Mouse (Mus musculus) midbrain, embryonic 15.5 days (tissue): Measurements from ENCODE around the gene Slc25a11. TPM values are rescaled to one million over a fixed set of nuclear protein-coding genes. Genes with fewer than 3 reads are reported as not detected.

Experiments
- ATAC-seq: fragments of 200-750 bp; cut with Nextera tagmentation; replicated peaks from 2 replicates; pipeline ENCODE4 v1.8.0; 2017; ENCODE audit warnings: moderate TSS enrichment
- H3K27ac ChIP-seq: fragments of 300-500 bp; sonication (generic); 2 replicates; pipeline ENCODE4 v1.5.1; 2015; ENCODE audit warnings: mild to moderate bottlenecking, inconsistent platforms
- H3K27me3 ChIP-seq: fragments of 300-500 bp; sonication (generic); replicated peaks from 2 replicates; pipeline ENCODE4 v1.6.1; 2015; ENCODE audit warnings: inconsistent platforms
- H3K36me3 ChIP-seq: fragments of 300-500 bp; sonication (generic); replicated peaks from 2 replicates; pipeline ENCODE4 v1.6.1; 2015; ENCODE audit warnings: inconsistent platforms
- H3K4me1 ChIP-seq: fragments of 300-500 bp; sonication (generic); 2 replicates; pipeline ENCODE4 v1.6.1; 2015; ENCODE audit warnings: inconsistent platforms
- H3K4me2 ChIP-seq: fragments of 300-500 bp; sonication (generic); 2 replicates; pipeline ENCODE4 v1.6.1; 2015; ENCODE audit warnings: inconsistent platforms, mild to moderate bottlenecking, moderate library complexity
- H3K4me3 ChIP-seq: fragments of 300-500 bp; sonication (generic); 2 replicates; pipeline ENCODE4 v1.5.1; 2015; ENCODE audit warnings: mild to moderate bottlenecking, inconsistent platforms
- H3K9ac ChIP-seq: fragments of 300-500 bp; sonication (generic); 2 replicates; pipeline ENCODE4 v1.6.1; 2015; ENCODE audit warnings: mild to moderate bottlenecking, inconsistent platforms
- H3K9me3 ChIP-seq: fragments of 300-500 bp; sonication (generic); 2 replicates; pipeline ENCODE4 v1.6.1; 2016; ENCODE audit warnings: inconsistent platforms
- WGBS: fragments of 180-500 bp; shearing (Covaris S2); methylation state at CpG from one replicate; pipeline ENCODE4 v1.1.7; 2015; ENCODE audit warnings: mixed read lengths; 5-methylcytosine and 5-hydroxymethylcytosine counted together
- polyA plus RNA-seq: library from polyadenylated mRNA; unstranded; fragments of >200 nt; fragmentation: Nextera tagmentation; extraction: Ambion mirVana; gene quantifications from 2 replicates; pipeline ENCODE4 v1.2.1, GENCODE M21; 2015

The Slc25a11 gene
- polyA plus RNA-seq, 1 experiment from 2014 or later = 180 TPM

DNA sequence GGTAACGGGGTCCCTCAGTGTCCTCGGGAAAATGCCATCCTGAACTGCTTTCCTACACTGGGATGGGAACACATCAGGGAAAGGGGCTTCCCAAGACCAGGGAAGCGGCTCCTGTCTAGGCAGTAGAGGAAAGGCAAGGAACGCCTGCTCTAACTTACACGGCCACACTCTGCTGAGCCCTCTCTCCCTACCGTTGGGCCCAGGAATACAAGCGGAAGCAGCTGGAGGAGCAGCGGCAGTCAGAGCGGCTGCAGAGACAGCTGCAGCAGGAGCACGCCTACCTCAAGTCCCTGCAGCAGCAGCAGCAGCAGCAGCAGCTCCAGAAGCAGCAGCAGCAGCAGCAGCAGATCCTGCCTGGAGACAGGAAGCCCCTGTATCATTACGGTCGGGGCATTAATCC, 40.6 kb downstream of the Slc25a11 start:
- ATAC-seq = no peak
- Histone ChIP-seq H3K9ac (no peak overlapping the region), H3K4me1 (no peaks in the 10 kb centered on the region), H3K27me3 (no peaks in the 10 kb centered on the region), H3K9me3 (no peaks in the 10 kb centered on the region), H3K4me2 (no peak overlapping the region), H3K27ac (no peak overlapping the region), H3K36me3 (peaks cover 59% of the 10 kb centered on the region), H3K4me3 (no peak overlapping the region)
- 79% methylated on average over 12 of the region's 12 CpGs for WGBS

- Histone ChIP-seq H3K4me1 (no peaks in the 10 kb centered on the region), H3K4me3 (no peak overlapping the region), H3K27me3 (no peaks in the 10 kb centered on the region), H3K4me2 (no peak overlapping the region), H3K9me3 (no peaks in the 10 kb centered on the region), H3K27ac (no peak overlapping the region), H3K36me3 (peaks cover 53% of the 10 kb centered on the region), H3K9ac (no peak overlapping the region)
- 0 out of 2 replicates have a peak, but pooled peaks have one; percentile 20 for ATAC-seq
- 57% methylated on average over 14 of the region's 14 CpGs for WGBS
These were observed 42.2 kb downstream of the Slc25a11 start for GRCm38 (mm10) chr11:70605024-70605566.

DNA sequence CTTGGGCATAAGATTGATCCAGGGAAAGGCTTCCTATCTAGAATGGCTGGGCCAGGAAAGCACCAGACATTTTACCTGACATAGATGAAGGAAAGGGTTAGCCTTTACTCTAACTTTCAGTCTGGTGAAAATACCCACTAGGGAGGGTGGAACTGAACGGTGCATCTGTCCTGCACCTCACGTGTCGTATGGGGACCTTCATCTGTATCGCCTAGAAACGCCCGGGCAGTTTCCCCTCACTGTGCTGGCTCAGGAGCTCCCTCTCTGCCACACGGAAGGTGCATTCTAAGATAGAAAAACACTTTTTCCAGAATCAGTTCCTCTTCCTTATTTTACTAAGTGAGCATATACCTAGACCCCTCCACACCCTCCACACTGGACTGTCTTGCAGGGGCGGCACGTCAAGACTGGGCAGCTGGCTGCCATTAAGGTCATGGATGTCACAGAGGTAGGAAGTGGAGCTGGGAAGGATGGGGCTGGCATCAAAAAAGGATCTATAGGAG, 48.8 kb downstream of the Slc25a11 start:
- Histone ChIP-seq H3K27me3 (no peaks in the 10 kb centered on the region), H3K4me2 (no peak overlapping the region), H3K9ac (no peak overlapping the region), H3K27ac (no peak overlapping the region), H3K9me3 (no peaks in the 10 kb centered on the region), H3K4me3 (no peak overlapping the region), H3K4me1 (no peaks in the 10 kb centered on the region), H3K36me3 (peaks cover 7% of the 10 kb centered on the region)
- no peak for ATAC-seq
- 92% methylated on average over 9 of the region's 9 CpGs for WGBS

GRCm38 (mm10) chr11:70597301-70597700, 50.0 kb downstream of the Slc25a11 start:
- Histone ChIP-seq H3K4me2 (no peak overlapping the region), H3K4me1 (no peaks in the 10 kb centered on the region), H3K4me3 (no peak overlapping the region), H3K27ac (no peak overlapping the region), H3K9ac (no peak overlapping the region), H3K9me3 (no peaks in the 10 kb centered on the region), H3K27me3 (no peaks in the 10 kb centered on the region), H3K36me3 (peaks cover 2% of the 10 kb centered on the region; the same call in 1 of the 2 replicates)
- ATAC-seq = no peak
- WGBS = 88% methylated on average over 6 of the region's 6 CpGs

DNA sequence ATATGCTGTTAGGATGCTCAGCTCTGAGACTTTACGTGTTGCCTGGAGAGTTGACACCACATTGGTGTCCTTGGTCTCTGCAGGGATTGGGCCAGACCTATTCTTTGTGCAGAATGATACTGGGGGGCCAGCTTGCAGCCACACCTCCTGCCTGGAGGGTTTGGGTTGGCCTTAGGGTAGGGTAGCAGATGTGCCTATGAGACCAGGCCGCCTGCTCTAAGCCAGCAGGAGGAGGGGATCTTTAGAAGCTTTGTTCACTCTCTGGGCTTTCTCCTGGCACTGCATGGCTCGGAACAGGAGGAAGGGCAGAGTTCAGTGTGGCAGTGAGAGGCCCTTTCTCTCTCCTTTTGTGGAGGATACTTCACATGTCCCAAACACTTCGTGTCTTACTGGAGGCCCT, 51.2 kb downstream of the Slc25a11 start:
- Histone ChIP-seq H3K9ac (no peak overlapping the region), H3K4me3 (no peak overlapping the region), H3K4me2 (no peak overlapping the region), H3K27ac (no peak overlapping the region), H3K9me3 (no peaks in the 10 kb centered on the region), H3K27me3 (no peaks in the 10 kb centered on the region), H3K4me1 (no peaks in the 10 kb centered on the region), H3K36me3 (peaks cover 2% of the 10 kb centered on the region; the same call in 1 of the 2 replicates)
- 29% methylated on average over 4 of the region's 4 CpGs for WGBS
- ATAC-seq = no peak

DNA sequence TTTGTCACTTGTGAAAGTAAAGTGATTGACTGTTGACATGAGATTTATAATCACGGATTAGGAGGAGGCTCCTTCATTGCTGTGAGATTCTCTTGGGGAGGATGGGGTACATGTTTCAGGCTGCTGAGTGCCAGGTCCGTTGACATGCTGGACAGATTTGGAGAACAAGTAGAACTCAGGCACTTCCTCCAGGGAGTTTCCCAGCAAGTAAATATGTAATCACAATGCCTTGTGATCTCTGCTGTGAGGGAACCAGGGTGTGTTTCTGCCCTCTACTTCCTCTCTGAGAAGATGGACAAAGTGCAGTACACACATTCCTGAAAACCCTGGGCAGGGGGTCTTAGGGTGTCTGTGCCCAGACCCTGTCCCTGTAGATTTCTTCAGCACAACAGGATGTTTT, 51.6 kb downstream of the Slc25a11 start:
- Histone ChIP-seq H3K27ac (no peak overlapping the region), H3K27me3 (no peaks in the 10 kb centered on the region), H3K4me2 (no peak overlapping the region), H3K4me1 (no peaks in the 10 kb centered on the region), H3K9ac (no peak overlapping the region), H3K4me3 (no peak overlapping the region), H3K9me3 (no peaks in the 10 kb centered on the region), H3K36me3 (peaks cover 2% of the 10 kb centered on the region; the same call in 1 of the 2 replicates)
- ATAC-seq = no peak
- WGBS = 63% methylated on average over 2 of the region's 2 CpGs

DNA sequence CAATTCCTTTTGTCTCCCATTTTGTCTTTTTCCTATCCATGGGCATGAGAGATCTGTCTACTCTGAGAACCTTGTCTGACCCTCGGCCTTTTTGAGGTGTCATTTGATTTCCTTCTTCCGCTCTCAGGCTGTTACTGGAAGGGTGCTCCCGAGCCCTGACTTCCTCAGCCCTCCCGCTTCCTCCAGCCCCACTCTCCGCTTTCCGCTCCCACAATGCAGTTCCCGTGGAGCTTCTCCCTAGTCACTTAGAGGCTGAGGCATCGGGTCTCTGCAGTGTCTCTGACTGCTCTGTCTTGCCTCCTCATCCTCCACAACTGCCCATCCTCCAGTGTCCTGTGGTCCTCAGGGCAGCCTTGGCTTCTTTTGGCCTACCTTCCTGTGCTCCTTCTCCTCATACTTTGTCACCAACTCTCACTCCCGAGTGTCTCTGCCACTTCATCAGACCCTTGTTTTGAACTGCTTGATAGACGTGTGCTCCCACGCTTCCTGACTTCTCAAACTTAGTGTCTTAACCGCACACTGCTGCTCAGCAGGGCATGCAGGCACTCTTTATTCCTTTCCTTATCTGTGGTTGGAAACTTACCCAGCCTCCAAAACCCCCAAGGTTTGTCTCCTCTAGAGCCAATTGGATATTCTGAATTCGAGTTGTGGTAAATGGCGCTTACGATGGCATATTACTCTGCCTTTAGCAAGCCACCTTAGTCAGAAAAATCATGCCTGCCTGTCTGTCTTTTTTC, 52.9 kb downstream of the Slc25a11 start:
- Histone ChIP-seq H3K9ac (no peak overlapping the region), H3K4me1 (no peaks in the 10 kb centered on the region), H3K27me3 (no peaks in the 10 kb centered on the region), H3K27ac (no peak overlapping the region), H3K36me3 (peaks cover 2% of the 10 kb centered on the region; the same call in 1 of the 2 replicates), H3K4me3 (no peak overlapping the region), H3K4me2 (no peak overlapping the region), H3K9me3 (no peaks in the 10 kb centered on the region)
- no peak for ATAC-seq
- WGBS = 86% methylated on average over 15 of the region's 15 CpGs

Other genes with a start within 250 kb of the Slc25a11 start
- gene Pelp1, start 237.4 kb downstream of the Slc25a11 start, polyA plus RNA-seq = 32.6 and 33.8 TPM in 2 replicates
- 53.6 and 53.8 TPM in 2 replicates for gene Arrb2, start 214.8 kb downstream of the Slc25a11 start, polyA plus RNA-seq
- 46.2 and 49.5 TPM in 2 replicates for gene Med11, start 195.6 kb downstream of the Slc25a11 start, polyA plus RNA-seq
- 0.61 and 0.62 TPM in 2 replicates for gene Zmynd15, start 188.0 kb downstream of the Slc25a11 start, polyA plus RNA-seq
- 2.5 and 2.9 TPM in 2 replicates for gene Cxcl16, start 187.5 kb downstream of the Slc25a11 start, polyA plus RNA-seq
- 3.8 and 4.0 TPM in 2 replicates for gene Tm4sf5, start 142.2 kb downstream of the Slc25a11 start, polyA plus RNA-seq
- gene Vmo1, start 132.9 kb downstream of the Slc25a11 start, polyA plus RNA-seq = 0.46 TPM in 1 of 2 replicates, not detected in the other
- 0.14 and 0.27 TPM in 2 replicates for gene Gltpd2, start 128.3 kb downstream of the Slc25a11 start, polyA plus RNA-seq
- gene Psmb6, start 122.1 kb downstream of the Slc25a11 start, polyA plus RNA-seq = 777 and 795 TPM in 2 replicates
- not detected in 2 replicates for gene Gm40193, start 114.5 kb downstream of the Slc25a11 start, polyA plus RNA-seq
- 13.8 and 14.8 TPM in 2 replicates for gene Pld2, start 107.4 kb downstream of the Slc25a11 start, polyA plus RNA-seq
- 17.9 and 18.7 TPM in 2 replicates for gene Mink1, start 84.6 kb downstream of the Slc25a11 start, polyA plus RNA-seq
- not detected in 2 replicates for gene 4930544D05Rik, start 31.6 kb downstream of the Slc25a11 start, polyA plus RNA-seq
- gene Chrne, start 28.3 kb downstream of the Slc25a11 start, polyA plus RNA-seq = not detected in 2 replicates
- gene Gp1ba, start 8.4 kb downstream of the Slc25a11 start, polyA plus RNA-seq = 0.11 and 0.14 TPM in 2 replicates
- 114 and 122 TPM in 2 replicates for gene Rnf167, start 244 bp downstream of the Slc25a11 start, polyA plus RNA-seq
- gene Pfn1, start 7.2 kb upstream of the Slc25a11 start, polyA plus RNA-seq = 659 and 665 TPM in 2 replicates
- 8.0 and 8.3 TPM in 2 replicates for gene Eno3, start 9.7 kb upstream of the Slc25a11 start, polyA plus RNA-seq
- gene Spag7, start 21.9 kb upstream of the Slc25a11 start, polyA plus RNA-seq = 171 and 173 TPM in 2 replicates
- gene Camta2, start 40.6 kb upstream of the Slc25a11 start, polyA plus RNA-seq = 23.5 and 25.0 TPM in 2 replicates
- gene Inca1, start 52.7 kb upstream of the Slc25a11 start, polyA plus RNA-seq = 1.0 and 1.7 TPM in 2 replicates
- gene Kif1c, start 53.1 kb upstream of the Slc25a11 start, polyA plus RNA-seq = 1.9 TPM in 2 replicates
- 16.7 and 16.8 TPM in 2 replicates for gene Zfp3, start 116.7 kb upstream of the Slc25a11 start, polyA plus RNA-seq
- not detected in 2 replicates for gene Scimp, start 165.1 kb upstream of the Slc25a11 start, polyA plus RNA-seq
- gene Rabep1, start 197.3 kb upstream of the Slc25a11 start, polyA plus RNA-seq = 85.6 and 93.1 TPM in 2 replicates